Mouse (Mus musculus): ENCODE measurements at regions not wholly inside any gene's neighbourhood (a gene's known extent, or its start where the extent isn't known, plus 50 kb on each side); places are given as distances from the start of the nearest gene placed in this dataset.

- no peak for TF ChIP-seq CTCF (IDR thresholded peaks at IDR 0.05; ENCODE audit: low read depth)
- no peak for TF ChIP-seq EP300 (IDR thresholded peaks at IDR 0.05; ENCODE audit: low read depth)
Observed at GRCm38 (mm10) chr5:90029751-90030150, 146.6 kb upstream of the Adamts3 start.

Data from heart, postnatal 0 days (tissue).